Mouse (Mus musculus) olfactory bulb, adult 2 months (tissue): ENCODE measurements around the gene Krt17.

ENCODE experiments used
- CTCF ChIP-seq: fragments of 200-500 bp; IDR thresholded peaks from 2 replicates; pipeline ENCODE4 v1.5.1; 2012; ENCODE audit warnings: low read depth, mild to moderate bottlenecking, low read length, moderate library complexity; ENCODE audit not compliant: insufficient read depth
- POLR2A ChIP-seq: fragments of 200-500 bp; IDR thresholded peaks from 2 replicates; pipeline ENCODE4 v1.6.1; 2012; ENCODE audit warnings: mild to moderate bottlenecking, low read depth, low read length, moderate library complexity; ENCODE audit not compliant: insufficient read depth

- TF ChIP-seq CTCF = peak; percentile 74; the same call in 1 of the 2 replicates
- TF ChIP-seq POLR2A = no peak
Observed at GRCm38 (mm10) chr11:100282549-100282948, 21.7 kb upstream of the Krt17 start.
